Mouse (Mus musculus) kidney, adult 2 months (tissue): ENCODE data around the gene Tex28.

Experiments used
- CTCF ChIP-seq: fragments of 200-500 bp; conservative IDR thresholded peaks from 2 replicates; pipeline ENCODE4 v1.5.1; 2011; ENCODE audit warnings: low read depth, mild to moderate bottlenecking, control low read depth, low read length, moderate library complexity, mixed read lengths; ENCODE audit not compliant: insufficient read depth, insufficient read length
- POLR2A ChIP-seq: fragments of 200-500 bp; IDR thresholded peaks from one replicate; pipeline ENCODE4 v1.6.1; 2011; ENCODE audit warnings: low read depth, low read length, control low read depth

- no peak for TF ChIP-seq CTCF
- no peak for TF ChIP-seq POLR2A
Observed at GRCm38 (mm10) chrX:74203556-74203955, 35.9 kb upstream of the Tex28 start.
